Mouse (Mus musculus) splenic B cell, adult 2 months (primary cell): Measurements from ENCODE around the gene Vps45.

Experiments
- DNase-seq: peaks from one replicate; pipeline ENCODE4 v3.0.0-alpha.2; 2011; ENCODE audit warnings: low read depth, low spot score
- H3K27me3 ChIP-seq: 2 replicates; pipeline ENCODE4 v1.6.1; 2012; ENCODE audit warnings: mild to moderate bottlenecking, low read length, moderate library complexity, mixed read lengths; ENCODE audit not compliant: control insufficient read depth, poor library complexity, insufficient read depth, severe bottlenecking
- H3K36me3 ChIP-seq: 2 replicates; pipeline ENCODE4 v1.6.1; 2012; ENCODE audit warnings: mild to moderate bottlenecking, low read length, moderate library complexity, mixed read lengths; ENCODE audit not compliant: control insufficient read depth, poor library complexity, insufficient read depth, severe bottlenecking

Vps45 gene

GRCm38 (mm10) chr3:96008463-96008862, 49.8 kb downstream of the Vps45 start:
- DNase-seq: no peak
- Histone ChIP-seq H3K36me3 (0 out of 2 replicates have a peak, but pooled peaks cover 2% of the 10 kb centered on the region), H3K27me3 (no peaks in the 10 kb centered on the region)

- no peaks in the 10 kb centered on the region for H3K36me3 ChIP-seq
- no peak for DNase-seq
- no peaks in the 10 kb centered on the region for H3K27me3 ChIP-seq
These were observed 56.7 kb downstream of the Vps45 start for GRCm38 (mm10) chr3:96001560-96001959.

GRCm38 (mm10) chr3:96000921-96001501, 57.3 kb downstream of the Vps45 start:
- H3K27me3 ChIP-seq: no peaks in the 10 kb centered on the region
- no peaks in the 10 kb centered on the region for H3K36me3 ChIP-seq
- DNase-seq: no peak

GRCm38 (mm10) chr3:96000080-96000632, 58.1 kb downstream of the Vps45 start:
- no peak for DNase-seq
- Histone ChIP-seq H3K27me3 (no peaks in the 10 kb centered on the region), H3K36me3 (no peaks in the 10 kb centered on the region)

GRCm38 (mm10) chr3:95999308-96000079, 58.8 kb downstream of the Vps45 start:
- Histone ChIP-seq H3K27me3 (no peaks in the 10 kb centered on the region), H3K36me3 (no peaks in the 10 kb centered on the region)
- no peak for DNase-seq

GRCm38 (mm10) chr3:95997203-95997721, 61.0 kb downstream of the Vps45 start:
- Histone ChIP-seq H3K36me3 (peaks cover 4% of the 10 kb centered on the region), H3K27me3 (no peaks in the 10 kb centered on the region)
- DNase-seq: peak; percentile 86

GRCm38 (mm10) chr3:95996451-95997073, 61.7 kb downstream of the Vps45 start:
- DNase-seq: no peak
- H3K36me3 ChIP-seq: peaks cover 6% of the 10 kb centered on the region
- no peaks in the 10 kb centered on the region for H3K27me3 ChIP-seq

GRCm38 (mm10) chr3:95995802-95996428, 62.4 kb downstream of the Vps45 start, which contains the start of gene Plekho1:
Gene Plekho1, minus strand, starts transcription at chr3:95996001.
- H3K27me3 ChIP-seq: no peaks in the 10 kb centered on the region
- DNase-seq: peak; percentile 65
- H3K36me3 ChIP-seq: peaks cover 9% of the 10 kb centered on the region

- peaks cover 14% of the 10 kb centered on the region for H3K36me3 ChIP-seq
- DNase-seq: peak; percentile 29
- no peaks in the 10 kb centered on the region for H3K27me3 ChIP-seq
These were observed 63.1 kb downstream of the Vps45 start for GRCm38 (mm10) chr3:95994975-95995801.

GRCm38 (mm10) chr3:95994381-95994846, 63.9 kb downstream of the Vps45 start:
- Histone ChIP-seq H3K27me3 (no peaks in the 10 kb centered on the region), H3K36me3 (peaks cover 16% of the 10 kb centered on the region)
- peak; percentile 64 for DNase-seq

GRCm38 (mm10) chr3:95993881-95994280, 64.4 kb downstream of the Vps45 start:
- no peaks in the 10 kb centered on the region for H3K27me3 ChIP-seq
- DNase-seq: no peak
- H3K36me3 ChIP-seq: peaks cover 21% of the 10 kb centered on the region

- Histone ChIP-seq H3K27me3 (no peaks in the 10 kb centered on the region), H3K36me3 (peaks cover 25% of the 10 kb centered on the region)
- DNase-seq: no peak
These were observed 65.2 kb downstream of the Vps45 start for GRCm38 (mm10) chr3:95992990-95993603.

GRCm38 (mm10) chr3:95990413-95990941, 67.8 kb downstream of the Vps45 start:
- peak; percentile 75 for DNase-seq
- peaks cover 25% of the 10 kb centered on the region for H3K36me3 ChIP-seq
- H3K27me3 ChIP-seq: no peaks in the 10 kb centered on the region
